Mouse (Mus musculus): ENCODE measurements around the gene Tia1. TPM values are rescaled to one million over a fixed set of nuclear protein-coding genes. Genes with fewer than 3 reads are reported as not detected.

The Tia1 gene
- total RNA-seq, 2 experiments from 2014 or later: 135 to 147 TPM

DNA sequence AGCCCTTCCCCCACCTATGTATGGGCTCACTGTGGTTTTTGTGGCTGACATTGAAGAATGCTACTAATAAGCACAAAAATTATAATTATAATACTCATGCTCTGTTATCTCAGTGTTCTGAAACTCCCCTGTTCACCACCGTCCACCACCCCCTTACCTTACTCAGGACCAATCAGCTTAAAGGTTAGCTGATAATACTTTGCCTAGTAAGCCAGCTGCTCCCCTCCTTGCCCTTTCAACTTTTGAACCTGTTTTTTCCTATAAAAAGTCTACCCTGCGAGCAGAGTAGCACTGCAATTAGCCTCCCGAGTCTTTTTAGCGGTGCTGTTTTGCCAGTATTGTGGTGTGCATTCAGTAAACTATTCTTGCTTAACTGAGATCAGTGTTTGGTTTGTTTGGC is 19.3 kb upstream of the Tia1 start:
- no peak for DNase-seq (ENCODE audit: low spot score in 2 of 2)

- DNase-seq (ENCODE audit: low spot score in 2 of 2): no peak
These were observed 18.5 kb upstream of the Tia1 start for GRCm38 (mm10) chr6:86385362-86386104.

- no peak for DNase-seq (ENCODE audit: low spot score in 2 of 2)
These were observed 16.7 kb upstream of the Tia1 start for GRCm38 (mm10) chr6:86387313-86387712.

DNA sequence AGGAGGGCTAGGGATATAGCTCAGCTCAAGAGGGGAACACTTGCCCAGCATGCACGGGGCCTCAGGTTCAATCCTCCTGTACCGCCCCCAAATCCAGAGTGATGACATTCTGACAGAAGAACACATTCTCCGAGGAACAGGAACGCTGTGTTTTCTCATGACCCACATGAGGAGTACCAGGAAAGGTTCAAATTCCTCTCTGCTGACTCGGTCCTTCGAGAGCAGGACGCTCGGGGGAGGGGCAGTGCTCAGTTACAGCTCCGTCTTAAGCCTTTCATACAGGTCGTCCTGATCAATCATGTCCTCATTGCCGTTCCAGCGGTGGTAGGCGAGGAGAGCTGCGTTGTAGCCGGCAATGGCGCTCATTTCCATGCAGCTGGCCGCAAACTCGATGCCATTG is 15.6 kb upstream of the Tia1 start:
- DNase-seq (ENCODE audit: low spot score in 2 of 2): no peak

GRCm38 (mm10) chr6:86391326-86391725 is 12.7 kb upstream of the Tia1 start:
- no peak for DNase-seq (ENCODE audit: low spot score in 2 of 2)

DNA sequence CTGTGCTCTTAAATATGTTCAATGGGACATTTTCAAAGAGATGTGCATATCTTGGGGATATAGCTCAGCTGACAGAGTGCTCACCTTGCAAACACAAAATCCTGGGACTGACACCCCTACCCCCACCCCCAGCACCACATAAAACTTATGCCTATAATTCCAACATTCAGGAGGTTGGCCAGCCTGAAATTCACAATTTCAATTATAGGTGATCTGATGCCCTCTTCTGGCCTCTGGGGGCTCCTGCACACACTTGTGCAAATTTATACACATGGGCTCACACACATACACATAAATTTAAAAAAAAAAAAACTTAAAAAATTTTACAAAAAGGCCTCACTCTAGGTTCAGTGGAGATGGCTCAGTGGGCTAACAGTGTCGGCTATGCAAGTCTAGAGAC is 10.8 kb upstream of the Tia1 start:
- DNase-seq (ENCODE audit: low spot score in 2 of 2): no peak

DNA sequence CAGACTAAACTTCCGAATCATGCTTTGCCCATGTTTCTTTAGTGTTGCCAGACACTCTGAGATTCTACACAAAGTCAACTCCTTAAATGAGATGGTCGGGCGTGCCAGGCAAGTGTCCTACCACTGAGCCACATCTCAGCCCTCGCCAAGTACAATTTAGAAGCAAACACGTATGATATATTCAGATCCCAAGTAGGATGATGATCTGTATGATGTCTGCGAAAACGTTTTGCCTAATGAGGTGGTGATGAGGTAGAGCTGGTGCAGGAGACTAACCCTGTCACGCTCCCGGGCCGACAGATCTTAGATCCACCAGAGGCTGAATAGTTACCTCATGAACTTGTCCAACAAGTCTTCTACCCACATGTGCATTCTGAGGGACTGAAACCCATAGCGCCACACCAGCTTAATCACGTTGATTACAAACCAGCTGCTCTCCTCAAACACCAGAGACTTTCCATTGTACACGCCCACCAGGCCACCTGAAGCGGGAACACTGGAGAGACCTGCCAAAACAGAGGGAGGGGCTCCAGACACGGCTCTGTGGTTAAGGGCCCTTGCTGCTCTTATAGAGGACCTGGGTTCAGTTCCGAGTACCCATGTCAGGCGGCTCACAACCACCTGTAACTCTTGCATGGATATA is 9.8 kb upstream of the Tia1 start:
- no peak for DNase-seq (ENCODE audit: low spot score in 2 of 2)

DNA sequence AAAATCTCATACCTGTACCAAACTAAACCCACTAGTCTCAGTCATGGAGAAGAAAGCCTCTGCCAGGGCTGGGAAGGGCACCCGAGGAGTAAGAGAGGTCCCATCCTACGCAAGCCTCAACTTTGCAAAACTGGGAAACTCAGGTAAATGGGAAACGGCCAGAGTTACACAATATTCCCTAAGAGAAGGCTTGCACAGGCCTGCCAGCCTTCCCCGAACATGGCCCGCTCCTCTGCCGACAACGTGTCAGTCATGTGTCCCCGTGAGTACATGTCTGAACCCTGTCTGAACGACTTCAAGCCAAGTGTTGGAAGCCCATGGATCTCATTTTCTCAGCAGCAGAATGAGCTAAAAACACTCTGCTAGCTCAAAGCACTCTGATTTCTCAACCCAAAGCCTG is 9.0 kb upstream of the Tia1 start:
- DNase-seq (ENCODE audit: low spot score in 2 of 2): no peak

GRCm38 (mm10) chr6:86395969-86396368 is 8.1 kb upstream of the Tia1 start:
- no peak for DNase-seq (ENCODE audit: low spot score in 2 of 2)

GRCm38 (mm10) chr6:86396581-86397256 is 7.3 kb upstream of the Tia1 start, which contains the start of gene Pcyox1:
TSS of gene Pcyox1 (minus strand) at chr6:86397154.
- DNase-seq (ENCODE audit: low spot score in 2 of 2): peak; percentile 86 to 88

GRCm38 (mm10) chr6:86397257-86397980 is 6.6 kb upstream of the Tia1 start:
- DNase-seq (ENCODE audit: low spot score in 2 of 2): no peak

GRCm38 (mm10) chr6:86398986-86399385 is 5.0 kb upstream of the Tia1 start:
- DNase-seq (ENCODE audit: low spot score in 2 of 2): no peak

DNA sequence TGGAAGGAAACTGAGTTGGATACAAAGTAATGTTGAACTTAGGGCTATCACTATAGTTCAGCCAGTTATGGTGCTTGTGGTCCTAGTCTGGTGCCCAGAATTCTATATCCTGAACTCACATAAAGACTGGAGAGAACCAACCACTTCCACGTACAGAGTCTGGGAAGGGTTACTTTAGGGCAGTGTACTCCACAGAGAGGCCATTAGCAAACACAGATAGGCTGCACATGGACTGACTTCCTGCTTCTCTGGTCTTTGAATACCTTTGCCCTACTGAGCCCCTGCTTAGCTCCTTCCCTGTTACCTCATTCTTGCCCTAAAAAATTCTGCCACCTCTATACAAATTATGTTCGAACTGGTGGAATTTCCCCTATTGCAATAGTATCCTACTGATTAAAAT is 4.0 kb upstream of the Tia1 start:
- no peak for DNase-seq (ENCODE audit: low spot score in 2 of 2)

DNA sequence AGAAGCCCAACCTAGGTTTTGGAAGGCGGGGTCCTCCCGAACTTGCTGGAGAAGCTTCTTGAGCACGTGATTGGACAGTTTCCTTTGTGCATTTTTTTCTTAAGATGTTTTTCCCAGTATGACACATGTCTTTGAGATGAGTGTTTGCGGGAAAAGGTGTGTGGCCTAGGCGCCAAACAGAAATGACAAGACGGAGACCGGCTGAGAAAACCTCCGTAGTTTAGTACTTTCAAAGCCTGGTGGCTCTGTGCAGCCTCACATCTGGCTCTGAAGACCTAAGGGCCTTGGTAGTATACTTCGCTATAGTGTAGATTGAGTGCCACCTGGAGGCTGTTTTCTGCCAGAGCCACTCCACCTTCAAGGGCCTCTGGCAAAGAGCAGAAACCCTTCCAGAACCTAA is 3.0 kb upstream of the Tia1 start:
- DNase-seq (ENCODE audit: low spot score in 2 of 2): peak; percentile 37 to 51

DNA sequence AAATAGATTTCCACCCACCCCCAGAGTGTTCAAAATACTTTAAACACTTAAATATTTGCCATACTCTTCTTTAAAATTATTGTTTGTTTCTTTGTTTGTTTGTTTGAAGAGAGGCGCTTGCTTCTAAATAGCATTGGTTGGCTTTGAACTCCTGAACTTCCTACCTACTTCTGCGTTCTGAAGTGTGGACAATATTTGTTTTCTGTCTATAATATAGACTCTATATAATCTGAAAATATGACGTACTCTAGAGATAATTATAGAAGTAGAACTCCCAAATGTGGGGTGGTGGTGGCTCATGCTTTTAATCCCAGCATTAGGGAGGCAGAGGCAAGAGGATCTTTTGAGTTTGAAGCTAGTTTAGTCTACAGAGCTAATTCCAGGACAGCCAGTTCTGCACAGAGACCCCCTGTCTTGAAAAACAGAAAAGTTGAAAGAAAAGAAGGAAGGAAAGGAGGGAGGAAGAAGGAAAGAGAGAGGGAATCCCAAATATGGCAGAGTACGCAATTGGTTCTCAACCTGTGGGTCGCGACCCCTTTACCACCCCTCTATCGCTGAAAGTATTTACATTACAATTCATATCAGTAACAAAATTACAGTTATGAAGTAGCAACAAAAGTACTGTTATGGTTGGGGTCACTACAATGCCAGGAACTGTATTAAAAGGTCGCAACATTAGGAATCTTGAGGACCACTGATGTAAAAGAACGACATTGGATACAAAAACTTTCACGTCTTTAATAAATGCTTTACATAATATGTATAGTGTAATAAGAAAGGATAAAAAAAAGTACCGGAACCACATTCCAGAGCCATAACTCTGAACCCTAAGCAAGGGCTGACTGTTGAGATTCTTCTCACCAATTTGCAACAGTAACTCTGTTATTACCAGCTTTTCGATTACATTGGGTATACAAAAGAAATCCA is 1.1 kb upstream of the Tia1 start:
- no peak for DNase-seq (ENCODE audit: low spot score in 2 of 2)

- peak; percentile 94 to 97 for DNase-seq (ENCODE audit: low spot score in 2 of 2)
These were observed 305 bp upstream of the Tia1 start for GRCm38 (mm10) chr6:86403728-86404099.

DNA sequence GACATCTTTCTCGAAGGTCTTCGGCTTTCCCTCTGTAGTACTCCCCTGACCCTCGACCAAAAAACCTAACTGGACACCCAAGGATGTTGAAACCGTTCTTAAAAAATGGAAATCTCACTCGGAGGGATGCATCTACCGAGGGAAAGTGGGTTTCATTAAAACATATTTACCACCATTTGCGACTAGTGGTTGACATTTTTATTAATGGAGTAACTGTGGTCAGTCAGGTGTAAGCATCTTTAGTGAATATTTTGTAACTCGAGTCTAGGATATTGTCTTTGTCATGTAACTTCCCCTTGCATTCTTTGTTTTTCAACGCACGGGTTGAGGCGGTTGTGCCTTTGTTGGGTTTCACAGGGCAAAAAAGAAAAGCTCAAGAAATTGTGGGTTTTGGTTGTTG is 977 bp downstream of the Tia1 start:
- DNase-seq (ENCODE audit: low spot score in 2 of 2): no peak

DNA sequence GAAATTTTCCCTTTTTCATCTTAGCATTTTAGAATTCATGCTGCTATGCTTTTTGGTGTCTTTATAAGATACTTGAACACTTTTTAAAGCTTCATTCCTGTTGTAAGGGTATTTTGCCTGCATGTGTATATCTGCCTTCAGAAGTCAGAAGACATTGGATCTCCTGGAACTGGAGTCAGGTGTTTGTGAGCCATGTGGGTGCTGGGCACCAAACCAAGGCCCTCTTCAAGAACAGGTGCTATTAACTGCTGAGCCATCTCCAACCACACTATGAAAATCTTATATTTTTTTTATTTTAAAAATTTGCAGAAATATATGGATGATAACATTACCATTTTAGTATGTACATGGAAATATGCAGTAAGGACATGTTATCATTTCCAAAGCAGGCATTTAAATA is 2.3 kb downstream of the Tia1 start:
- no peak for DNase-seq (ENCODE audit: low spot score in 2 of 2)

GRCm38 (mm10) chr6:86418711-86419110 is 14.7 kb downstream of the Tia1 start:
- DNase-seq (ENCODE audit: low spot score in 2 of 2): no peak

GRCm38 (mm10) chr6:86419239-86419638 is 15.2 kb downstream of the Tia1 start:
- DNase-seq (ENCODE audit: low spot score in 2 of 2): no peak

DNA sequence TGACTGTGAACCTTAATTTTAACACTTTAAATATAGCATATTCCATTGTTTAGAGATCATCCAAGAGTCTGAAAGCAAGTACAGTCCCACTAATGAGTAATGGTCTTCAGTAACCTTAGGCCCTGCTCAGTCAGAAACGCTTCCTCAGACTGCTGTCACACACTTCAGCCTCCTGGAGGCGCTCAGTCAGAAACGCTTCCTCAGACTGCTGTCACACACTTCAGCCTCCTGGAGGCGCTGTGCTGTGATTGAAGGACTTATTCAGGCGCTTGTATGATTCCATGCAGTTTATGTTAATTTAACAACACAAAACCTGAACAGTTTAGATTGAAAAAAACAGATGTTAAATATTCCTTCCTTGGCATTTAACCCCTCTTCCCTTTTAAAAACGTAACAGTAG is 16.5 kb downstream of the Tia1 start:
- DNase-seq (ENCODE audit: low spot score in 2 of 2): no peak
